ENCODE assay signal across 31 mouse cellular contexts in genomic region chr2:52536511-52536910, GRCm38 (mm10).
DNase-seq lines count a peak whose midpoint lies in the region; TF ChIP-seq lines count a peak whose summit lies in the region.
"Had no signal": no experiment of that assay in that cellular context is flagged by ENCODE, and none has a peak within 500 bp of the region (broad histone marks: within the 10 kb centered on the region; RNA-seq: fewer than 3 reads in every experiment).

No protein-coding gene starts in this region.

- intact Hi-C loops in heart, postnatal 10 days (cut with DNase I), result no loop called here
- intact Hi-C loops in heart, postnatal 14 days (cut with DNase I), result no loop called here

- TF ChIP-seq CTCF in cerebellum, adult 2 months (IDR thresholded peaks at IDR 0.05; ENCODE audit: borderline replicate concordance, insufficient read depth, low read depth, low read length), result no peak

- no peak for TF ChIP-seq POLR2A in cerebellum, adult 2 months (IDR thresholded peaks at IDR 0.05; ENCODE audit: borderline replicate concordance, insufficient read depth, low read length)

- H3K27ac ChIP-seq in cerebellum, adult 2 months (ENCODE audit: insufficient read depth, low read length), result peak overlapping the region; percentile 88
- H3K27ac ChIP-seq: embryonic facial prominence, embryonic 15.5 days; forebrain, embryonic 12.5 days; hindbrain, embryonic 12.5 days; hindbrain, postnatal 0 days; liver, embryonic 14.5 days; lung, embryonic 15.5 days; midbrain, embryonic 12.5 days; neural tube, embryonic 12.5 days had no signal

- peaks cover 34% of the 10 kb centered on the region for H3K4me1 ChIP-seq in cerebellum, adult 2 months (ENCODE audit: control insufficient read depth, insufficient read depth, low read length)
- H3K4me1 ChIP-seq: embryonic facial prominence, embryonic 15.5 days; forebrain, embryonic 12.5 days; hindbrain, embryonic 12.5 days; lung, embryonic 15.5 days; megakaryocyte, embryonic 14.5 days; midbrain, embryonic 12.5 days; neural tube, embryonic 12.5 days had no signal

- H3K27me3 ChIP-seq in cerebellum, adult 2 months (ENCODE audit: control insufficient read depth, insufficient read depth, low read length), result no peaks in the 10 kb centered on the region
- H3K27me3 ChIP-seq: embryonic facial prominence, embryonic 15.5 days; forebrain, embryonic 12.5 days; hindbrain, embryonic 12.5 days; lung, embryonic 15.5 days; midbrain, embryonic 12.5 days; neural tube, embryonic 12.5 days; Patski had no signal

- no peak for DNase-seq in cerebellum, adult 2 months
- DNase-seq in cerebellum, adult 8-10 months, result no peak
- DNase-seq in heart, postnatal 10 days, result peak; percentile 17 to 20
- DNase-seq in heart, postnatal 14 days, result no peak
- DNase-seq in urinary bladder, postnatal 14 days (ENCODE audit: low spot score), result peak; percentile 7
- no peak for DNase-seq in urinary bladder, postnatal 36 days (ENCODE audit: low spot score in 2 of 2)
- DNase-seq in skeletal muscle tissue, adult 2 months (ENCODE audit: low read depth, low spot score), result peak; percentile 85
- DNase-seq in kidney, adult 8-10 months, result no peak
- DNase-seq: adrenal gland, postnatal 14 days; cerebellum, adult 11 months; heart, adult 18-20 months; heart, postnatal 36 days; kidney, adult 9 months; kidney, postnatal 10 days; layer of hippocampus, postnatal 36 days; left cerebral cortex, postnatal 4 days; liver; lung, postnatal 4 days; right cerebral cortex, postnatal 4 days; thymus, postnatal 14 days had no signal

- no peak overlapping the region for H3K4me3 ChIP-seq in cerebellum, adult 2 months (replicated peaks; ENCODE audit: insufficient read depth, low read depth, low read length)
- H3K4me3 ChIP-seq: embryonic facial prominence, embryonic 15.5 days; forebrain, embryonic 12.5 days; hindbrain, embryonic 12.5 days; lung, embryonic 15.5 days; megakaryocyte, embryonic 14.5 days; midbrain, embryonic 12.5 days; myocyte; neural tube, embryonic 12.5 days had no signal

- WGBS in cerebellum, adult 2 months, result 13% methylated on average over 4 of the region's 4 CpGs

Comparison
In these comparisons a context has a peak if more than half of its experiments do, and no peak if none do; other contexts are left out.
1. DNase-seq: peak in heart, postnatal 10 days (2 of 2), urinary bladder, postnatal 14 days (single experiment) and skeletal muscle tissue, adult 2 months (single experiment); none in cerebellum, adult 2 months (0 of 2), cerebellum, adult 8-10 months (single experiment), heart, postnatal 14 days (0 of 2), urinary bladder, postnatal 36 days (0 of 2) and kidney, adult 8-10 months (0 of 2).